Mouse (Mus musculus): ENCODE measurements around the gene Rasal1.
A peak's percentile ranks its signal among the peaks of the same experiment; 100 is the strongest.

Rasal1 gene

GRCm38 (mm10) chr5:120622198-120622851 lies 26.3 kb upstream of the Rasal1 start:
- no peak for DNase-seq

GRCm38 (mm10) chr5:120624427-120624826 lies 24.2 kb upstream of the Rasal1 start:
- DNase-seq = no peak

GRCm38 (mm10) chr5:120626399-120626798 lies 22.2 kb upstream of the Rasal1 start:
- DNase-seq = peak; percentile 60

- no peak for DNase-seq
Measured at GRCm38 (mm10) chr5:120627515-120628300, 20.9 kb upstream of the Rasal1 start.

GRCm38 (mm10) chr5:120628624-120629023 lies 20.0 kb upstream of the Rasal1 start:
- DNase-seq = no peak

- DNase-seq = no peak
Measured at GRCm38 (mm10) chr5:120631128-120631527, 17.5 kb upstream of the Rasal1 start.

- DNase-seq = no peak
Measured at GRCm38 (mm10) chr5:120631892-120632291, 16.7 kb upstream of the Rasal1 start.

GRCm38 (mm10) chr5:120634131-120634530 lies 14.5 kb upstream of the Rasal1 start, which contains the start of gene Cfap73:
Gene Cfap73, minus strand, starts transcription at chr5:120634235.
- DNase-seq = no peak

- no peak for DNase-seq
Measured at GRCm38 (mm10) chr5:120634860-120635259, 13.8 kb upstream of the Rasal1 start.

- no peak for DNase-seq
Measured at GRCm38 (mm10) chr5:120635633-120636032, 13.0 kb upstream of the Rasal1 start.

- no peak for DNase-seq
Measured at GRCm38 (mm10) chr5:120640094-120640493, 8.5 kb upstream of the Rasal1 start.

- DNase-seq = no peak
Measured at GRCm38 (mm10) chr5:120643365-120644085, 5.1 kb upstream of the Rasal1 start.

GRCm38 (mm10) chr5:120644227-120644626 lies 4.4 kb upstream of the Rasal1 start:
- DNase-seq = no peak

- DNase-seq = peak; percentile 53
Measured at GRCm38 (mm10) chr5:120645851-120646250, 2.8 kb upstream of the Rasal1 start.

- no peak for DNase-seq
Measured at GRCm38 (mm10) chr5:120647361-120647760, 1.3 kb upstream of the Rasal1 start.

GRCm38 (mm10) chr5:120647814-120648491 lies 659 bp upstream of the Rasal1 start:
- DNase-seq = no peak

GRCm38 (mm10) chr5:120649374-120649933 lies 842 bp downstream of the Rasal1 start:
- DNase-seq = no peak

GRCm38 (mm10) chr5:120649938-120650337 lies 1.3 kb downstream of the Rasal1 start:
- DNase-seq = no peak

- DNase-seq = no peak
Measured at GRCm38 (mm10) chr5:120651230-120651629, 2.6 kb downstream of the Rasal1 start.

- no peak for DNase-seq
Measured at GRCm38 (mm10) chr5:120652915-120653701, 4.5 kb downstream of the Rasal1 start.

GRCm38 (mm10) chr5:120653873-120654272 lies 5.3 kb downstream of the Rasal1 start:
- DNase-seq = no peak

GRCm38 (mm10) chr5:120656281-120656751 lies 7.7 kb downstream of the Rasal1 start:
- peak; percentile 57 for DNase-seq
